Mouse (Mus musculus): Measurements from ENCODE around the gene T.

The T gene

DNA sequence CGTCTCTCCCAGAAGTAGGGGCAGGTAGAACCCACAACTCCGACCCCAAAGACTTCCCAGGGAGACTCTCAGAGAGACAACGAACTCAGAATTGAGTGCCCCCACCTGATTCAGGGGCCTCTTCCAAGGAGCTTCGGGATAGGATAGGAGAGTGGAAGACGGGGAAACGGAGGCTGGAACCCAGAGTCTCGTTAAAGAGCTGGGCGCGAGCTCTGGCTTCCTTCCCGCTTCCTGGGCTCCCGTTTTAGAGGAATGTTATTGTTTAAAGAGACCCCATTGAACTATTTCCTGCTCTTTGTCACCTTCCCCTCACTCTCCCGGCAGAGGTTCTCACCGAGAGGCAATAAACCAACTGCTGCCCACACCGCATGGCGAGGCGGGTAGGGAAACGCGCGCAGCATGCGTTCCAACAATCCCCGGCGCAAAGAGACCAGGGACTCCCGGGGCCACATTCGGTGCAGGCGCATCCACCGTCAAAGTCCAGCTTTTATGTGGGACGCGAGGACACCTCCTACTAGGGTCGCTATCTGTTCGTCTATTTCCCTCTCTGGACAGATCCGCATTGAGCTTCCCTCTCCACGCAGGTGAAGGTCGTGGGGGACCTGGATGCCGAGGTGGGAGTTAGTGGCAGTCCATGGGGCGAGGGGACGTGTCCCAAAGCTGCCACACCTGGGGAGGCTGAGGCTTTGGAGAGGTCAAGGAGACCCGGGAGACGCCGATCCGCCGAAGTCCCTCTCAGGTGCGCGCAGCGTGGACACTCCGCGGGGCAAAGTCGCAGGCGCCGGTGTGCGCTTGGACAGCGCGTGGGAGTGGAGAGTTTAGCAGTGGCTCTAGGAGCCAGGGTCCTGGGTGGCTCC, 874 bp upstream of the T start:
- DNase-seq (ENCODE audit: low spot score), result no peak

DNA sequence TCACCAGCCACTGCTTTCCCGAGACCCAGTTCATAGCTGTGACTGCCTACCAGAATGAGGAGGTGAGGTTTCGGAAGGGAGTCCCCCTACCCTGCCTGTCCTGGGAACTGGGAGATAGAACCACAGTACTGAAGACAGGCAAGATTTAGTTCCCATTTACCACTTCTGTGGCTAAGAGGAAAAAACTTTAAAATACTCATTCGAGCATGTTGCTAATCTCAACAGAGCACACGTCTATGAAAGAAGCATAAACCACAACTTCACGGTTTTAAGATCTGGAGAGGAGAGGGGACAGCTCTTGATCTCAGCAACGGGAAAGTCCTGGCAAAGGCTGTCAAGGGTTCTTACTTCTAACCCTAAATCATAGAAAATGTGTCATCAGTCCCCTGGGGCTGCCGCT, 2.0 kb downstream of the T start:
- no peak for DNase-seq (ENCODE audit: low spot score)

- no peak for DNase-seq (ENCODE audit: low spot score)
Measured at GRCm38 (mm10) chr17:8444062-8444461, 9.8 kb downstream of the T start.

DNA sequence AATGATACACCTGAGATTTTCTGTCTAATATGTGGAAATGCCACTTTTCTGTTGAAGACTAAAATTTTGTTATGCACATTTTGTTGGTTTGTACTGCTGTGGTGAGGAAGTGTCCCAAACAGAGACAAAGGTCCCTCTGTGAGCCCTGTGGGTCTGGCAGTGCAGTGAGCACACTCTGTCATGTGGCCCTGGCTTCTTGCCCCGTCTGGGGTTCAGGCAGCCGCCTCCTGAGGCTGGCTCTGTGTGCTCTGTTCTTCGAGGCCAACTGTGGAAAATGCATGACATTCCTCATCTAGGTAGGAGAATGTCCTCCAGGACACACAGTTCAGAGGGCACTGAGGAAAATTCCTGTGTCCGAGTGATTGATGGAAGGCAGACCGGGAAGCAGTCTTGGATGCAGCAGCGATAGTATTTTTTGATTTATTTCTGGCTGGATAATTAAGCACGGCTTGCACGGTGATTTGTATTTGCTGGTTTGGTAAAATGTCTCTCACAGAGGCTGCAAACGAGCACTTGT, 13.5 kb downstream of the T start:
- no peak for DNase-seq (ENCODE audit: low spot score)

DNA sequence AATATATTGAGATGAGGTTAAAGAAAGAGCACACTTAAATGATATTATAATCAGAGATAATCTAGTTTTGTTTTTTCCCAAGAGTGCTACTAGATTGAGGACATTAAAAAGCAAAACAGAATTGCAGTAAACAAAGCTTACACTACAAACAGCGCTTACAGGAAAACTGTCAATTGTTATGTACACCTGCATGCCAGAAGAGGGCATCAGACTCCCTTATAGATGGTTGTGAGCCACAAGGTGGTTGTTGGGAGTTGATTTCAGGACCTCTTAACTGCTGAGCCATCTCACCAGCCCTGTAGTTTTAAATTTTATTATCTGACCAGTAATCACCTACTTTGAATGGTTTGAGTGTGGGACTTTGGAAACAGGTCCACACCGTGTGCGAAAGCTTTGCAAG, 14.1 kb downstream of the T start:
- no peak for DNase-seq (ENCODE audit: low spot score)

DNA sequence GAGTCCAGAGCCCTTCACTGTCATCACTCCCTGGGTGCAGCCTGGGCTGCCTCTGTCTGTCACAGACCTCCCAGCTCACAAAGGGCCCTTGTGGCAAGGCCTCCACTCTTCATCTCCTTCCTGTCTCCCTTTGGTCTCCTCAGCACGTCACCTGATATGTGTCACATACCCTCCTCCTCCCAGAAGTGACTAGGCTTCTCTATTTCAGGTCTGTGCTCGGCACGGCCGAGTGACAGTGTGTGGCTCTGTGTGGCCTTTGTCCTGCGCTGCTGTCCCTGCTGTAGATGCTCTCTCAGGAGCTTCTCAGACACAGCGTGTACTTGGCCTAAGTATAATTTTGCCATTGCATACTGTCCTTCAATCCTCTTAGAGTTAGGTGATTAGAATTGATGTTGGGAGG, 21.0 kb downstream of the T start:
- no peak for DNase-seq (ENCODE audit: low spot score)

DNA sequence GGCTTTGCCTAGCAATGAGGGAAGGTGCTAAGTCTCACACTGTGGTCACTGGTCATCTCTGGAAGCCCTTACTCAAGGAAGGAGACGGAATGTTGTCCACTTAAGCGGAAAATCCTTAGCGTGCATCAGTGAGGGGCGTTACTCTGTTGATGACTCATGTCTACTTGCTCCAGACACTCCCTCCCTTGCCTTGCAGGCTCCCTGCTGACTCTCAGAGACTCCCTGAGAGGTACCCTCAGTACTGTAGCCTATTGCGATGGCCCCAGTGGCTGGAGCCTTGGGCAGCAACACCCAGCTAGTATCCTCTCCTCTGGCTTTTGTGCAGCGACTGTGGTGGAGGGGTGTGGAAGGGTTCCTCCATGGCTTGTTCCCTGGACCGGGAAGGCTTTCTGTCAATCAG, 21.4 kb downstream of the T start:
- no peak for DNase-seq (ENCODE audit: low spot score)

DNA sequence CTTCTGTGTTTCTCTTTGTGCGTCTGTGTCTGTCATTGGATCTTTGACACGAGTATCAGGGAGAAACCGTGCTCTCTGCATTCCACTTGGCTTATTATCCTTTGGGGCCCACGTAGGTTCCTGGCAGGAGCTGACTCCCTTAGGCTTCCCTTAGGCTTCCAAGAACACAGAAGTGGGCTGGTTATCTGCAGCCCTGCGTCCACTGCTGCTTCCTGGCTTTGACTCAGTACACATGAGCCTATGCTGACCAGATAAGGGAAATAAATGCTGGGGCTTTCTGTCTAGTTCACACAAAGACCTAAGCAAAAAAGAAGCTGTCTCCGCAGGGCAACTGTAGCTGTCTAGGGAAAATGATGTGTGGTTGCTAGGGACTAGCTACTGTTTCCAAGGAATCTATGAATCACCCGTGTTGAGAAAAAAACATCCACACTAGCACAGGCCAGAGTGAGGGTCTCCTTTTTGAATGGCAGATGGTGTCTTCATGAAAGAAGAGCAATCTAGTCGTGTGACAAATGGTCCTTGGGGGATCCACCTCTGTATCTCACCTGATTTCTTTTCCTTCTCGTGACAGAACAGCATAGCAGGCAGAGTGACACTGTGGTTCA, 22.7 kb downstream of the T start:
- DNase-seq (ENCODE audit: low spot score), result no peak

DNA sequence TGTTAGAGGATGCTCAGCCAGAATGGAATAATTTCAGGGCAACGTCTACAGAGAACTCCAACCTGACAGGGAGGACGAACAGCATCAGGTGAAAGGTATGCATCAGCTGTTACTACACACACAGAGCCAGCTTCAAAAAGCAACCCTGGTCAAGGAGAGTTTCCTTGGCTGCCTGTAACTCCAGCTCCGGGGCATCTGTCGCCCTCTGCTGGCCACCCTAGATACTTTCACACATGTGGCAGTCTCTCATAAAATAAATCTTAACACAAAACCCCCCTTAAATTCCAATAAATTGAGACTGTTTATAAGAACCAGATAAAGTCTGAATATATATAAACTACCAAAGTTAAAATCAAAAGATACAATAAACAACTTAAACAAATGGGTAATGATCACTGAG, 27.3 kb downstream of the T start:
- peak; percentile 79 for DNase-seq (ENCODE audit: low spot score)

GRCm38 (mm10) chr17:8463482-8464128, 29.4 kb downstream of the T start:
- DNase-seq (ENCODE audit: low spot score), result peak; percentile 72

DNA sequence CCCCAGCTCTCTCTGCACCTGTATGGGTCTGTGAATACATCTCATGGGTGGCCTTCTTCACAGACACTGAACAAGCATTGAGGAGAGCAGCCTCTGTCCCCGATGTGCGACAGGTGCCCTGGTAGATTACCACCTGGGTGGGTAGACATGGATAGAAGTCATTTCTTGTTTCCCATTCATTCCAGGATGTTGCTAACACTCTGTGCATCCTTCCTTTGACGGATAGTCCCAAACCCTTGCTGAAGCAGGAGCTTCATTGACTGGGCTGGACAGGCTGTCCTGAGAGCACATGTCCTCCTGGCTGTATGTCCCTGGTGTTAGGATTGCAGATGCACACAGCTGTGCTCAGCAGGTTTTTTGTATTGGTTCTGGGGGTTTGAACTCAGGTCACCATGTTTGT, 33.5 kb downstream of the T start:
- no peak for DNase-seq (ENCODE audit: low spot score)

DNA sequence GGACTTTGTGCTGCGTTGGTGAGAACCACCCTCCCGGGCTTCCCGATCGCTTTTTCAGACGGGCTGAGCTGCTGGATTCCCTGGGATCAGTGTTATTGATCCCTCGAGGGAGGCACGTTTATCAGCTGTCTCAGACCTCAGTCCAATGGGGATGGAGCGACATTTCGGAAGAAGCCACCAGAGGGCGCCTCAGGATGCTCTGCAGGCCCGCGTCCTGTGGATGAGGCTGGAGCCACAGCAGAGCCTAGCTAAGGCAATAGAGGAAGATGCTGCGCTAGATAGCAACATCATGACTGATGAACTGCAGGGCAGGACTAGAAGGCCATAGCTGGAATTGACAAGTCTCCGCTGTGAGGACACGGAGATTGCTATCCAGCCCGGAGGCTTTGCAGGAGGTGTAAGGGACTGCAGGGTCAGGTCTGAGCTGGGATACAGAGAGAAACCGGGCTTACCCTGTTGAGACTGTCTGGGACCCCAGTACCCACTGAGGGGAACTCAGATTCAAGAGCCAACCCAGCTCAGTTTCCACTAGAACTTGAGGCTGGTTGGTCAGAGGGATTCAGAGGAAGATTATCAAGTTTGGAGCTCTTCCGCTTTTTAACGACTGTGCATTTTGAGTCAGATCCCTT, 34.6 kb downstream of the T start:
- peak; percentile 91 for DNase-seq (ENCODE audit: low spot score)

DNA sequence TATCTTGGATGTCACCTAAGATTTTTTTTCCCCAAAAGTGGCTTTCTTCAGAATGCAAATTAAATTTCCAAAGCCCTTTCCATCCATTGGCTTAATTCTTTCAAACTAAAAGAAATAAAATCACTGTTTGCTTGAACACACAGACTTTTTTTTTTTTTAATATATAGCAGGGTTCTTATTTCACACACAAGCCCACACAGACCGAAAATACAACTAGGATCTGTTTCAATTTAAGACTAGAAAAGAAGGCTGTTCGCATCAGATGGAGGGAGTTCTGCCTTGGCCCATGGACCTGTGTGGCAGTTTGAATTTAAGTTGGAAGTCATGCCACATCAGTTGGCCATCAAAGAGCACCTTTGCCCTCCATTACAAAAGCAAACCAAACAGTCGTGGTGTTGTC, 44.3 kb downstream of the T start:
- DNase-seq (ENCODE audit: low spot score), result no peak

DNA sequence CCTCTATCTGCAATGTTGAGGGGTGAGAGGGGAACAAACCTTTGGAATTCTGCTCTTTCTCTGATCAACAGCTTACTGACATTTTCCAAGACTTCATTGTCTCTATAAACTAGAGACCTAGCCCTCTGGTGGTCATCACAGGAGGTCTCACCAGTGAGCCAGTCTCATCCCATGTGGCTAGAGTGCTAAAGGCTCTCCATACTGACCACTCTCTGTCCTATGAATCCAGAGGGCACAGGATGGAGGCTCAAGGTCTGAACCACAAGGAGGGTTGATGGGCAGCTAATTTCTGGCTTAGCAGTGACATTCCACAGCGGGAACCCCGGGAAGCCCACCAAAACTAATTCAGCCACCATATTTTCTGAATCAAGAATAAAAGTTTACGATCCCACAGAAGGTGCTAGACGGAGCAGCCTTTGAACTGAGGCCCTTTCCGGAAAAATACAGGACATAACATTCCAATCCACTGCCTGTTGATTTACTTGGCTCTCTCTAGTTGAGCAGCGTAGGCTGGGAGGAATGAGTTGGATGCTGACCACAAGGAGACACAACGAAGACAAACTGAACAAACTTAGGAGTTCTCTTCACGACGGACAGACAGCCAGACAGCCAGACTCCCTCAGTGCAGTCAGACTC, 45.4 kb downstream of the T start:
- DNase-seq (ENCODE audit: low spot score), result no peak

- no peak for DNase-seq (ENCODE audit: low spot score)
Measured at GRCm38 (mm10) chr17:8481797-8482196, 47.6 kb downstream of the T start.

DNA sequence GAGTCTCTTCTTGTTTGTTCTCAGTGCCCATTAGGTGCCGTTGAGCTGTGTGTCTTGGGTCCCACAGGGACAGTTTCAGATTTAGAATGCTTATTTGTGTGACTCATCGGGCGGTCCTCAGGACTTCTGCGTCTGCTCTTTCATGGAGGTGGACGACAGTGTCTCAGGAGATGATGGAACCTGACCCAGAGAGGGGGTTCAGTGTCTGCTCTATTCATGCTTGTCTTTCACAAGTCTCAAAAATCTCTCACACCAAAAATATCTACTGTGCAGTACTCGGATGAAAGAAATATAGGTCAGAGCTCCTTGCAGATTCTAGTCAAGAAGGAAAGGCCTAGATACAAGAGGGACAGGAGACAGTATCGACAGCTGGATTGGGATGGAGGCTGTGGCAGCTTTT, 48.7 kb downstream of the T start:
- DNase-seq (ENCODE audit: low spot score), result no peak

- no peak for DNase-seq (ENCODE audit: low spot score)
Measured at GRCm38 (mm10) chr17:8484246-8484645, 50.0 kb downstream of the T start.

- no peak for DNase-seq (ENCODE audit: low spot score)
Measured at GRCm38 (mm10) chr17:8485146-8485545, 50.9 kb downstream of the T start.

GRCm38 (mm10) chr17:8487824-8488223, 53.6 kb downstream of the T start:
- DNase-seq (ENCODE audit: low spot score), result peak; percentile 68

GRCm38 (mm10) chr17:8490971-8491370, 56.7 kb downstream of the T start:
- no peak for DNase-seq (ENCODE audit: low spot score)

Data from testis, postnatal 10 days (tissue).